Mouse (Mus musculus): ENCODE results near the gene AU022252. TPM values are rescaled to one million over a fixed set of nuclear protein-coding genes. Genes with fewer than 3 reads are reported as not detected.

Gene AU022252
- polyA plus RNA-seq, 1 experiment from 2014 or later: 40.5 TPM

DNA sequence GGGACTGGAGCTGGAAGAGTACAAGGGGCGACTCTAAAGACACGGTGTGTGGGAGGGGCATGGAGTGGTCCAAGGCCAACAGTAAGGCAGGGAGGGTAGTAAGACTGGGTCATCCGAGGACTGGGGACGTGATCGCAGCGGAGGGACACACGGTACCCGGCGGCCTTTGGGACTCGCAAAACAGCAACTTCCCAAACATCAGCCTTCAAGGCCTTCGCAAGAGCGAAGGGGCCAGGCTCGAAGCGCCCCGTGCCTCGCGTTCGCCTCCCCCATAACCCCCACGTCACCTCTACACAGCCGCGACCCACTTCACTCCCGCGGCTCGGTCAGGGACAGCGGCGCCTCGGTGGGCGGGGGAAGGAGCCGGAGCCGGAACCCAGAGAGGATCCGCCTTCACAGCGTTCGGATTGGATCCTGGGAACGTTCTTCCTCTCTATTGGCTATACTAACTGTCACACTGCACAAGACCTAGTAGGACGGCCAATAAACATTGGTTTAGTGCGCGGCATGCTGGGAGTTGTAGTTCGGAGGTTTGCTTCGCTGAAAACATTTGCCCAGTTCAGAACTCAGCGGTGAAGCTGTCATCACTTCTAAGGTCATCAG lies 58.6 kb downstream of the AU022252 start, which contains the start of gene Zfp691:
Zfp691 (minus strand) TSS at position 345 of the 603 bp plus-strand sequence.
- Histone ChIP-seq H3K9me3 (ENCODE audit: control insufficient read depth, low read length) (no peaks in the 10 kb centered on the region), H3K4me3 (ENCODE audit: low read depth, low read length) (peak within 1 kb of the TSS; percentile 79), H3K4me1 (ENCODE audit: control insufficient read depth, insufficient read depth, low read length) (peaks cover 5% of the 10 kb centered on the region; the same call in 1 of the 2 replicates), H3K27ac (ENCODE audit: low read depth, low read length) (peak within 1 kb of the TSS; percentile 34; the same call in 1 of the 2 replicates), H3K27me3 (ENCODE audit: control insufficient read depth, insufficient read depth, low read length) (no peaks in the 10 kb centered on the region), H3K36me3 (ENCODE audit: control insufficient read depth, insufficient read depth, low read length) (0 out of 2 replicates have a peak, but pooled peaks cover 5% of the 10 kb centered on the region), H3K4me2 (ENCODE audit: low read depth) (peak within 1 kb of the TSS; percentile 65), H3K9ac (ENCODE audit: low read length) (peak within 1 kb of the TSS; percentile 75)
- peak; percentile 100 for ATAC-seq (ENCODE audit: insufficient read depth, low FRiP score, low TSS enrichment)
- peak; percentile 93 for DNase-seq (ENCODE audit: low spot score)
- under 1% methylated on average over 40 of the region's 40 CpGs for WGBS

- H3K4me3 ChIP-seq (ENCODE audit: low read depth, low read length): peak overlapping the region; percentile 79
- H3K4me1 ChIP-seq (ENCODE audit: control insufficient read depth, insufficient read depth, low read length): peaks cover 5% of the 10 kb centered on the region; the same call in 1 of the 2 replicates
- H3K27ac ChIP-seq (ENCODE audit: low read depth, low read length): no peak overlapping the region
- H3K9me3 ChIP-seq (ENCODE audit: control insufficient read depth, low read length): no peaks in the 10 kb centered on the region
- 0 out of 2 replicates have a peak, but pooled peaks cover 8% of the 10 kb centered on the region for H3K36me3 ChIP-seq (ENCODE audit: control insufficient read depth, insufficient read depth, low read length)
- peak overlapping the region; percentile 75 for H3K9ac ChIP-seq (ENCODE audit: low read length)
- no peak for DNase-seq (ENCODE audit: low spot score)
- H3K4me2 ChIP-seq (ENCODE audit: low read depth): peak overlapping the region; percentile 65
- ATAC-seq (ENCODE audit: insufficient read depth, low FRiP score, low TSS enrichment): no peak
- H3K27me3 ChIP-seq (ENCODE audit: control insufficient read depth, insufficient read depth, low read length): no peaks in the 10 kb centered on the region
- 48% methylated on average over 18 of the region's 18 CpGs for WGBS
Observed at GRCm38 (mm10) chr4:119172919-119173650, 59.4 kb downstream of the AU022252 start.

DNA sequence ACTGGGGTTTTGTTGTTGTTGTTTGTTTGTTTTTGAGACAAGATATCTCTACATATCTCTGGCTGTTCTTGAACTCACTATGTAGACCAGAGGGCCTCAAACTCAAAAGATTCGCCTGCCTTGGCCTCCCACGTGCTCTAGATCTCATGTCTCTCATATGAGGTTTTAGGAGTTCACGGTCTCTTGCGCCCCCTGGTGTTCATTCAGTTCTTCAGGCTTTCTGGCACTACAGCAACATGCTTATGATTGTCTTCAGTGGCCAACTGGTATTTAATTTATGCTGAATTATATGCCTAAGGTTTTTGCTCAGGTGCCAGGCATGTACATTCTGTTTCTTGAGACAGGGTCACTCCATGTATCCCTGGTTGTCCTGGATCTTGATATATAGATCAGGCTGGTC lies 64.8 kb downstream of the AU022252 start:
- Histone ChIP-seq H3K27me3 (ENCODE audit: control insufficient read depth, insufficient read depth, low read length) (no peaks in the 10 kb centered on the region), H3K9ac (ENCODE audit: low read length) (no peak overlapping the region), H3K36me3 (ENCODE audit: control insufficient read depth, insufficient read depth, low read length) (0 out of 2 replicates have a peak, but pooled peaks cover 8% of the 10 kb centered on the region), H3K4me1 (ENCODE audit: control insufficient read depth, insufficient read depth, low read length) (no peaks in the 10 kb centered on the region), H3K27ac (ENCODE audit: low read depth, low read length) (no peak overlapping the region), H3K4me3 (ENCODE audit: low read depth, low read length) (no peak overlapping the region), H3K9me3 (ENCODE audit: control insufficient read depth, low read length) (no peaks in the 10 kb centered on the region), H3K4me2 (ENCODE audit: low read depth) (no peak overlapping the region)
- peak; percentile 81 for DNase-seq (ENCODE audit: low spot score)
- peak; percentile 45; the same call in 1 of the 2 replicates for ATAC-seq (ENCODE audit: insufficient read depth, low FRiP score, low TSS enrichment)
- WGBS: 6% methylated on average over 4 of the region's 4 CpGs

DNA sequence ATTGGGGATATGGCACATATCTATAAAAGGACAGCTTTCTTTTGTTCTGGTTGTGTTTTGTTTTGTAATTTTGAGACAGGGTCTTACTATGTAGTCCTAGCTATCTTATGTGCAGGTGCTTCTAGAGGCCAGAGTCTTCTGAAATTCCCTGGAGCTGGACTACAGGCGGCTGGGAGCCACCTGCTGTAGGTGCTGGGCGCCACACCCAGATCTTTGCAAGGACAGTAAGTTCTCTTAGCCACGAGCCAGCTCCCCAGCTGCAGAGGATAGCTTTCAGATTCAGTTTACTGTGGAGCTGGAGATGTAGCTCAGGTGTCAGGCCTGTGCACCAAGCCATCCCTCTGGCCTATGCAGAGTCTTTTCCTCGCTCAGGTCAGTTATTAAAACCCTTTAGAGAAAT lies 65.4 kb downstream of the AU022252 start:
- Histone ChIP-seq H3K4me2 (ENCODE audit: low read depth) (no peak overlapping the region), H3K36me3 (ENCODE audit: control insufficient read depth, insufficient read depth, low read length) (0 out of 2 replicates have a peak, but pooled peaks cover 8% of the 10 kb centered on the region), H3K9ac (ENCODE audit: low read length) (no peak overlapping the region), H3K27ac (ENCODE audit: low read depth, low read length) (no peak overlapping the region), H3K27me3 (ENCODE audit: control insufficient read depth, insufficient read depth, low read length) (no peaks in the 10 kb centered on the region), H3K9me3 (ENCODE audit: control insufficient read depth, low read length) (no peaks in the 10 kb centered on the region), H3K4me3 (ENCODE audit: low read depth, low read length) (no peak overlapping the region), H3K4me1 (ENCODE audit: control insufficient read depth, insufficient read depth, low read length) (no peaks in the 10 kb centered on the region)
- DNase-seq (ENCODE audit: low spot score): no peak
- WGBS: 84% methylated on average over 4 of the region's 4 CpGs
- ATAC-seq (ENCODE audit: insufficient read depth, low FRiP score, low TSS enrichment): no peak

DNA sequence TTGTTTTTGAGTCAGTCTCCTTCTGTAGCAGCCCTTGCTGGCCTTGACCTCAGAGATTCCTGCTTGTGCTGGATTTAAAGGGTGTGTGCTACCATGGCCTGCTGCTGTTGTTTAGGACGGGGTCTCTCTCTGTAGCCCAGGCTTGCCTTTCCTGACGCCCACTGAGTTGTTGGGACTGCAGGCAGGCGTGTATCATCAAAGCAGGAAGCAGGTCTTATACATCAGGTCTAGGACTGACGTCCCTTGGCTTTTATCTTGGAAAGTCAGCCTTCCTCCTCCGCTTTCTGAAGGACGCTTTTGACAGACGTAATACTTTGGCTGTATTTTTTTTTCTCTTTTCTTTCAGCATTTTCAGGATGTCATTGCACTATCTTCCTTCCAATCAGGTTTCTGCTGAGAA lies 66.6 kb downstream of the AU022252 start:
- 84% methylated on average over 7 of the region's 7 CpGs for WGBS
- 0 out of 2 replicates have a peak, but pooled peaks cover 8% of the 10 kb centered on the region for H3K36me3 ChIP-seq (ENCODE audit: control insufficient read depth, insufficient read depth, low read length)
- H3K4me1 ChIP-seq (ENCODE audit: control insufficient read depth, insufficient read depth, low read length): no peaks in the 10 kb centered on the region
- H3K9ac ChIP-seq (ENCODE audit: low read length): no peak overlapping the region
- ATAC-seq (ENCODE audit: insufficient read depth, low FRiP score, low TSS enrichment): no peak
- H3K4me2 ChIP-seq (ENCODE audit: low read depth): no peak overlapping the region
- H3K27me3 ChIP-seq (ENCODE audit: control insufficient read depth, insufficient read depth, low read length): no peaks in the 10 kb centered on the region
- no peak for DNase-seq (ENCODE audit: low spot score)
- H3K9me3 ChIP-seq (ENCODE audit: control insufficient read depth, low read length): no peaks in the 10 kb centered on the region
- no peak overlapping the region for H3K4me3 ChIP-seq (ENCODE audit: low read depth, low read length)
- no peak overlapping the region for H3K27ac ChIP-seq (ENCODE audit: low read depth, low read length)

GRCm38 (mm10) chr4:119162990-119163389 lies 69.5 kb downstream of the AU022252 start:
- 72% methylated on average over 4 of the region's 4 CpGs for WGBS

DNA sequence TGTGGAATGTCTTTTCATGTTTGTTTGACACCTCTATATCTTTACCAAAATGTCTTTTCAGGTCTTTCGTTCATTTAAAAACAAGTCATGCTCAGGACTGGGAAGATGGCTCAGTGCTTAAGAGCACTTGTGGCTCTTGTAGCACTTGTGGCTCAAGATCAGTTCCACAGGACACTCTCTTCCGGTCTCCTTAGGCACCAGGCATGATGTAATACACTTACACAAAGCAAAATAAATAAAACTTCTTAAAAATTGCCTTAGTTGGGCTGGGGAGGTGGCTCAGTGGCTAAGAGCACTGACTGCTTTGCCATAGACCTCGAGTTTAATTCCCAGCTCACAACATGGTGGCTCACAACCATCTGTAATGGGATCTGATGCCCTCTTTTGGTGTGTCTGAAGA lies 71.2 kb downstream of the AU022252 start:
- DNase-seq (ENCODE audit: low spot score): no peak
- Histone ChIP-seq H3K27me3 (ENCODE audit: control insufficient read depth, insufficient read depth, low read length) (no peaks in the 10 kb centered on the region), H3K36me3 (ENCODE audit: control insufficient read depth, insufficient read depth, low read length) (no peaks in the 10 kb centered on the region), H3K4me1 (ENCODE audit: control insufficient read depth, insufficient read depth, low read length) (no peaks in the 10 kb centered on the region), H3K9ac (ENCODE audit: low read length) (no peak overlapping the region), H3K4me2 (ENCODE audit: low read depth) (no peak overlapping the region), H3K4me3 (ENCODE audit: low read depth, low read length) (no peak overlapping the region), H3K9me3 (ENCODE audit: control insufficient read depth, low read length) (no peaks in the 10 kb centered on the region), H3K27ac (ENCODE audit: low read depth, low read length) (no peak overlapping the region)
- no peak for ATAC-seq (ENCODE audit: insufficient read depth, low FRiP score, low TSS enrichment)
- WGBS: 77% methylated on average over 3 of the region's 3 CpGs

More at GRCm38 (mm10) chr4:119162990-119163389, 69.5 kb downstream of the AU022252 start:
- no peak for ATAC-seq (ENCODE audit: insufficient read depth, low FRiP score, low TSS enrichment)
- no peaks in the 10 kb centered on the region for H3K36me3 ChIP-seq (ENCODE audit: control insufficient read depth, insufficient read depth, low read length)
- no peaks in the 10 kb centered on the region for H3K9me3 ChIP-seq (ENCODE audit: control insufficient read depth, low read length)
- H3K4me2 ChIP-seq (ENCODE audit: low read depth): no peak overlapping the region
- H3K9ac ChIP-seq (ENCODE audit: low read length): no peak overlapping the region
- no peaks in the 10 kb centered on the region for H3K4me1 ChIP-seq (ENCODE audit: control insufficient read depth, insufficient read depth, low read length)
- H3K4me3 ChIP-seq (ENCODE audit: low read depth, low read length): no peak overlapping the region
- no peaks in the 10 kb centered on the region for H3K27me3 ChIP-seq (ENCODE audit: control insufficient read depth, insufficient read depth, low read length)
- DNase-seq (ENCODE audit: low spot score): no peak
- H3K27ac ChIP-seq (ENCODE audit: low read depth, low read length): no peak overlapping the region

- Histone ChIP-seq H3K9me3 (ENCODE audit: control insufficient read depth, low read length) (no peaks in the 10 kb centered on the region), H3K4me3 (ENCODE audit: low read depth, low read length) (no peak overlapping the region), H3K4me1 (ENCODE audit: control insufficient read depth, insufficient read depth, low read length) (no peaks in the 10 kb centered on the region), H3K9ac (ENCODE audit: low read length) (no peak overlapping the region), H3K4me2 (ENCODE audit: low read depth) (no peak overlapping the region), H3K27me3 (ENCODE audit: control insufficient read depth, insufficient read depth, low read length) (no peaks in the 10 kb centered on the region), H3K27ac (ENCODE audit: low read depth, low read length) (no peak overlapping the region), H3K36me3 (ENCODE audit: control insufficient read depth, insufficient read depth, low read length) (no peaks in the 10 kb centered on the region)
- DNase-seq (ENCODE audit: low spot score): no peak
- no peak for ATAC-seq (ENCODE audit: insufficient read depth, low FRiP score, low TSS enrichment)
- WGBS: 84% methylated on average over 5 of the region's 5 CpGs
Observed at GRCm38 (mm10) chr4:119157891-119158290, 74.6 kb downstream of the AU022252 start.
